Comparison of ENCODE assay signal across 23 mouse cellular contexts in genomic region chr14:46794157-46794556, GRCm38 (mm10). TPM values are rescaled to one million over a fixed set of nuclear protein-coding genes. Genes with fewer than 3 reads are reported as not detected.
DNase-seq lines count a peak whose midpoint lies in the region; ATAC-seq lines count a peak whose summit lies in the region.
"Had no signal": no experiment of that assay in that cellular context is flagged by ENCODE, and none has a peak within 500 bp of the region (broad histone marks: within the 10 kb centered on the region; RNA-seq: fewer than 3 reads in every experiment).

No protein-coding gene starts in this region.

- no peak overlapping the region for H3K4me2 ChIP-seq in intestine, embryonic 16.5 days (ENCODE audit: low read depth, low read length)
- H3K4me2 ChIP-seq: embryonic facial prominence, embryonic 12.5 days; liver, embryonic 13.5 days; midbrain, embryonic 13.5 days; neural tube, embryonic 13.5 days; stomach, embryonic 15.5 days had no signal

- peak; percentile 18 to 47 for DNase-seq in lung, adult 18-20 months
- DNase-seq in lung, postnatal 4 days, result no peak
- DNase-seq in 416B (ENCODE audit: low read depth), result peak; percentile 80
- peak; percentile 81 for DNase-seq in adrenal gland, adult 8-10 months
- DNase-seq in spleen, postnatal 10 days (ENCODE audit: low spot score in 2 of 2), result no peak
- DNase-seq in gastrocnemius, postnatal 36 days, result no peak
- no peak for DNase-seq in c-Kit-positive CD71-positive TER-119-positive erythroid progenitor cells, embryonic 14.5 days (ENCODE audit: low spot score)
- DNase-seq: cerebellum, adult 9-10 months; gastrocnemius, postnatal 10 days; kidney, adult 8-10 months; kidney, postnatal 25 days; liver, embryonic 13.5 days; thymus, postnatal 14 days had no signal

- H3K27ac ChIP-seq in intestine, embryonic 16.5 days (ENCODE audit: low read length), result peak overlapping the region; percentile 65
- H3K27ac ChIP-seq: embryonic facial prominence, embryonic 12.5 days; left cerebral cortex, adult 2 months; limb, embryonic 10.5 days; liver, embryonic 13.5 days; macrophage; midbrain, embryonic 13.5 days; neural tube, embryonic 13.5 days; stomach, embryonic 15.5 days had no signal

- no peaks in the 10 kb centered on the region for H3K27me3 ChIP-seq in intestine, embryonic 16.5 days (replicated peaks; ENCODE audit: control insufficient read depth, insufficient read depth, low read length)
- H3K27me3 ChIP-seq: embryonic facial prominence, embryonic 12.5 days; liver, embryonic 13.5 days; midbrain, embryonic 13.5 days; neural tube, embryonic 13.5 days; stomach, embryonic 15.5 days had no signal

- no peaks in the 10 kb centered on the region for H3K9me3 ChIP-seq in intestine, embryonic 16.5 days (ENCODE audit: control insufficient read depth, low read length)
- H3K9me3 ChIP-seq: embryonic facial prominence, embryonic 12.5 days; limb, embryonic 10.5 days; liver, embryonic 13.5 days; midbrain, embryonic 13.5 days; neural tube, embryonic 13.5 days; stomach, embryonic 15.5 days had no signal

- intact Hi-C loops in gastrocnemius, postnatal 36 days (cut with DNase I), result no loop called here

- H3K36me3 ChIP-seq in intestine, embryonic 16.5 days (ENCODE audit: control insufficient read depth, insufficient read depth, low read length), result no peaks in the 10 kb centered on the region
- H3K36me3 ChIP-seq: embryonic facial prominence, embryonic 12.5 days; stomach, embryonic 15.5 days had no signal

- no peaks in the 10 kb centered on the region for H3K4me1 ChIP-seq in intestine, embryonic 16.5 days (ENCODE audit: control insufficient read depth, insufficient read depth, low read length)
- H3K4me1 ChIP-seq: embryonic facial prominence, embryonic 12.5 days; midbrain, embryonic 13.5 days; neural tube, embryonic 13.5 days; stomach, embryonic 15.5 days had no signal

- WGBS in intestine, embryonic 16.5 days, result 72% methylated on average over 5 of the region's 5 CpGs

- no peak overlapping the region for H3K9ac ChIP-seq in intestine, embryonic 16.5 days (ENCODE audit: low read depth, low read length)
- H3K9ac ChIP-seq: embryonic facial prominence, embryonic 12.5 days; liver, embryonic 13.5 days; midbrain, embryonic 13.5 days; neural tube, embryonic 13.5 days; stomach, embryonic 15.5 days had no signal

- peak; percentile 95 for ATAC-seq in intestine, embryonic 16.5 days
- ATAC-seq: forebrain, embryonic 14.5 days; midbrain, embryonic 13.5 days had no signal

- H3K4me3 ChIP-seq in intestine, embryonic 16.5 days (ENCODE audit: low read length), result no peak overlapping the region
- H3K4me3 ChIP-seq: embryonic facial prominence, embryonic 12.5 days; erythroblast, embryonic 14.5 days; left cerebral cortex, adult 2 months; limb, embryonic 10.5 days; liver, embryonic 13.5 days; midbrain, embryonic 13.5 days; neural tube, embryonic 13.5 days; stomach, embryonic 15.5 days had no signal

RNA-seq across cellular contexts. Expression of gene Cnih1, which starts 5.9 kb away (rescaled TPM):
- 100 to 1,000 TPM; 106 to 135 (median 109) TPM for total RNA-seq in adrenal gland, adult 8-10 months (2022)
- polyA plus RNA-seq in intestine, embryonic 16.5 days (2015; fragmentation: Nextera tagmentation; extraction: Ambion mirVana), result 195 and 204 TPM in 2 replicates
- total RNA-seq in gastrocnemius, postnatal 36 days (2021), result 10 to 100 TPM; 49.2 to 54.3 TPM

RNA-seq across cellular contexts. Expression of gene Gmfb, which starts 27.9 kb away (rescaled TPM):
- total RNA-seq in adrenal gland, adult 8-10 months (2022), result 100 to 1,000 TPM; 118 to 172 (median 163) TPM
- 47.5 and 51.2 TPM in 2 replicates for polyA plus RNA-seq in intestine, embryonic 16.5 days (2015; fragmentation: Nextera tagmentation; extraction: Ambion mirVana)
- 10 to 100 TPM; 16.2 to 18.5 TPM for total RNA-seq in gastrocnemius, postnatal 36 days (2021)

RNA-seq across cellular contexts. Expression of gene Cdkn3, which starts 33.8 kb away (rescaled TPM):
- total RNA-seq in adrenal gland, adult 8-10 months (2022), result 1 to 10 TPM in 1 of 4 experiments, under 1 TPM in 3; 0.24 to 1.4 (median 0.68) TPM
- 53.8 and 61.1 TPM in 2 replicates for polyA plus RNA-seq in intestine, embryonic 16.5 days (2015; fragmentation: Nextera tagmentation; extraction: Ambion mirVana)
- total RNA-seq in gastrocnemius, postnatal 36 days (2021), result under 1 TPM; 0.30 to 0.59 TPM

RNA-seq across cellular contexts. Expression of gene Cgrrf1, which starts 37.8 kb away (rescaled TPM):
- 10 to 100 TPM; 45.7 to 61.9 (median 57.2) TPM for total RNA-seq in adrenal gland, adult 8-10 months (2022)
- 21.9 and 24.0 TPM in 2 replicates for polyA plus RNA-seq in intestine, embryonic 16.5 days (2015; fragmentation: Nextera tagmentation; extraction: Ambion mirVana)
- 10 to 100 TPM; 41.2 to 48.1 TPM for total RNA-seq in gastrocnemius, postnatal 36 days (2021)

Comparison
In these comparisons a context has a peak if more than half of its experiments do, and no peak if none do; other contexts are left out.
1. DNase-seq: peak in lung, adult 18-20 months (2 of 2), 416B (single experiment) and adrenal gland, adult 8-10 months (single experiment); none in lung, postnatal 4 days (0 of 2), spleen, postnatal 10 days (0 of 2), gastrocnemius, postnatal 36 days (0 of 2) and c-Kit-positive CD71-positive TER-119-positive erythroid progenitor cells, embryonic 14.5 days (single experiment).
2. RNA of gene Gmfb, which starts 27.9 kb away (total RNA-seq): 118 to 172 TPM in adrenal gland, adult 8-10 months; 16.2 to 18.5 TPM in gastrocnemius, postnatal 36 days; every median in the first group is over 4 times any median in the second.